Mouse (Mus musculus): Measurements from ENCODE around the gene Tmem132b.

Tmem132b gene

GRCm38 (mm10) chr5:125578661-125579060 is 47.1 kb downstream of the Tmem132b start:
- no peak for DNase-seq (ENCODE audit: low read depth)

DNA sequence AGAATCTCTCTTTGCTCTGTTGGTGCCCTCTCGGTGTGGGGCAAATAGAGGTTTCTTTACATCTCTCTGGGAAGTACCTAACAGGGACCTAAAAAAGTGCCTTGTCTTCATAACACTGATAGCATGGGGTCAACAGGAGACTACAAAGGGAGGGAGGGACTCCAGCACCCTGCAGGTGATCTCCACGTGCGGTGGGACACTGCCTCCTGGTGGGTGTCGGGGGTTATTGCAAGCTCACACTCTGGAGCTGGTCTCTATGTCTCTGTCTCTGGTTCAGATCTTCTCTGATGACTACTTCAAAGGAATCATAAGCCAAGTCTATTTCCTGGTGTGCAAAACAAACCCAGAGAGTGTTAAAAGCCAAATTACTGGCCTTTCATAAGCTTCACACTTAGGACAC is 47.6 kb downstream of the Tmem132b start:
- DNase-seq (ENCODE audit: low read depth): no peak

GRCm38 (mm10) chr5:125583298-125583697 is 51.7 kb downstream of the Tmem132b start:
- no peak for DNase-seq (ENCODE audit: low read depth)

DNA sequence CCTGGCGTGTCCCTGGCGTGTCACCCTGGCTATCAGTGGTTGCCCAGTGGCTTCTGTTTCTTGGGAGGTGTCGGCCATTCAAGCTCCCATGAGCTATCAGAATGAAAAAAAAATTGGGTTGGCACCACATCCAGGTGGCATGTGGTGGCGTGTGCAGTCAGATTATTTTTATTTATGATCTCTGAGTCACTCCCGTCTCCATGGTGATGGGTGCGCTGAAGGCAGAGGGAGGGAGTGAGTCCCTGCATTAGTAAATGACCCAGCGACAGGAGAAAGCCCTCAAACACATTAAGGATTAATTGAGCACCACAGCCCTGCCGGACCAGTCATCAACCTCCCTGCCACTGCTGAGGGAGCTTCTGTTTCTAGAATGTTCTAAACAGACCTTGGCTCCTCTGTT is 52.3 kb downstream of the Tmem132b start:
- peak; percentile 31 for DNase-seq (ENCODE audit: low read depth)

- DNase-seq (ENCODE audit: low read depth): no peak
Measured at GRCm38 (mm10) chr5:125585211-125585610, 53.6 kb downstream of the Tmem132b start.

- no peak for DNase-seq (ENCODE audit: low read depth)
Measured at GRCm38 (mm10) chr5:125588203-125588602, 56.6 kb downstream of the Tmem132b start.

- peak; percentile 68 for DNase-seq (ENCODE audit: low read depth)
Measured at GRCm38 (mm10) chr5:125588876-125589667, 57.5 kb downstream of the Tmem132b start.

DNA sequence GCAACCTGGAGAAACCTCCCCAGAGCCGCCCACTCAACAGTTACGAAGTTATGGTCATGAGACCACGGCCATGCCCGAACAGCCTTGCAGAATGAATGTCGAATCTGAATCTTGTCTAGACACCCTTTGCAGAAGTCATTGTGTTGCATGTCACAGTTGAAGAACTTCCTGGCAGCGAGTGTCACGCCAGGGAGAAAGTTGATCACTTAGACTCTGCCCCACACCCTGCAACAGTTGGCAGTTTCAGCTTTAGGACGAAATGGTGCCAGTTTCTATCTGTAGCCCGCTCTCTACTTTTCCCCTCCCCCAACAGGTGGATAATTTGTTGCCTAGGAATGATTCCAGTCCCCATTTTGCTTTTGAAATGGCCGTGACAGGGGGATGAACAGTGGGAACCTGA is 66.5 kb downstream of the Tmem132b start:
- no peak for DNase-seq (ENCODE audit: low read depth)

DNA sequence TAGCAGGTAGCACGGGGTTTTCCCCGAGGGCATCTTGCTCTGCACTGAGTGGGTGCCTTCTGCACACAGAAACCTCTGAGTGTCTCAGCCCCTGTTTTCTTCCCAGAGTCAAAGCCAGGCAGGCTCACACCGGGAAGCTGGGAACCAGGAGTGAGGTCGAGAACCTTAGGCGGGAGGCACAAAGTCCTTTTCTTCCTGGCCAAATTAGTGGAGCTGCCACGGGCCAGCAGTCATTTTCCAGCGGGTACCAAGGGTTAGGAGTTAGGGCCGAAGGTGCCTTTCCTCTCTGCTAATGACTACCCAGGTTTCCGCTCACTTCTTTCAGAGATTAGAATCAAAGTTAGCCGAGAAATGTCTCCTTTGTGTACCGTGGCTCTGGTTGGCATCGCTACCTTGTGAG is 75.6 kb downstream of the Tmem132b start:
- no peak for DNase-seq (ENCODE audit: low read depth)

DNA sequence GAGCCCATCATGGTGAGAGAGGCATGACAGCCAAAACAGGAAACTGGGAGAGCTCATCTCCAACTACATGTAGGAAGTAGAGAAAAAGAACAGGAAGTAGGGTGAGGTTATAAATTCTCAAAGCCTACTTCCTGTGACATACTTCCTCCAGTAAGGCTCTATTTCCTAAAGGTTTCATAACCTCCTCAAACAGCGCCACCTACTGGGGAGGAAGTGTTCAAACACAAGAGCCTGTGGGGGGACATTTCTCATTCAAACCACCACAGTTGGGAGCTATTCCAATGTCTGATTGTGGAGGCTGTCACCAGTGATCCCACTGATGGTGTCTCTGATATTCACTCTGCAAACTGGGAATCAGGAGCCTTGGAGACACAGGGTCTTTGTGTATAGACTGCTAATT is 78.4 kb downstream of the Tmem132b start:
- DNase-seq (ENCODE audit: low read depth): no peak

GRCm38 (mm10) chr5:125612460-125612859 is 80.9 kb downstream of the Tmem132b start:
- DNase-seq (ENCODE audit: low read depth): no peak

DNA sequence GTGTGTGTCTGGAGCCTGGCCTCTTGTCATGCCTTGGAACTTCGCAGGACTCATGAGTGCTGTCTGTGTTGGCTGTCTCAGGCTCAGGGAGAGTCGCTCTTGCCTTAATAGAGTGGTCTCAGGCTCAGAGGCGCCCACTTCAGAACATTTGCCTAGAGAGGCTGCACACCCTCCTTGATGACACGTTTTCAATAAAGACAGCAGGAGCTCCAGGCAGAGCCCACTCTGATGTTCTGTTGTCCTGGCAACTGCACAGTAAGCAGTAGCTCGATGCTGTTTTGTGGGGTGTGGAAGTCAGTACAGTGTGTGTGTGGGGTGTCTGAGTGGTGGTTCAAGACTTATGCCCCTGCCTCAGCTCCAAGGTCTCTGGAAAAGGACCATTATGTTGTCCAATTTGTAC is 81.6 kb downstream of the Tmem132b start:
- no peak for DNase-seq (ENCODE audit: low read depth)

DNA sequence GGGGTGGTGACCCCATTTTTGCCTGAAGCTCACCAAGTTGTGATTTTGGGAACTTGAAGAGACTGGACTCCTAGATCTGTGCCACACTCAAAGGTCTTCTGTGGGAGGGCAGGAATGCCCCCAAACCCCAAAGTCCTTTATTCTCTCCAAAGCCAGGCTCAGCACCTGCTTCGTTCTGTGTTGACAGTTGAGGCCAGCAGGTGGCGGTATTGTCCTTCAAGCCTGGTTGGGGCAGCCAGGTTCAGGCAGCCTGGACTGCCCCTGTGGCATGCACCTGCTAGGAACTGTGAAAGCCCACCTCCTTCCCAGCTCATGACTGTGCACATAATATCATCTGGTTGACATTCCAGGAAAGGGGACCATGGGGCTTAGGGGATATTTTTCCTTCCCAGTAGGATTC is 82.8 kb downstream of the Tmem132b start:
- DNase-seq (ENCODE audit: low read depth): no peak

DNA sequence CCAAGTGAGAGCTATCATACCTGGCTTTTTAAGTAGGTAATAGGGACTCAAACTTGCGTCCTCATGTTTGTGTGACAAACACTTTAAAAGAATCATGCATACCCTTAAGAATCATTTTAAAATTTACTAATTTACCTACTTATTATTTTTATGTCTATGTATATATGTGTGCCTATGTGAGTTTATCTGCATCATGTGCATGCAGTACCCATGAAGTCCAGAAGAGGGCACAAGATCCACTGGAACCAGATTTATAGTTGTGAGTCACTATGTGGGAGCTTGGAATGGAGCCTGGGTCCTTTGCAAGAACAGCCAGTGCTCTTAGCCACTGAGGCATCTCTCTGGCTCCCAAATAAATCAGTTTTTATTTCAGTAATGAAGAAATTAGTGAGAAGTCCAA is 85.5 kb downstream of the Tmem132b start:
- DNase-seq (ENCODE audit: low read depth): no peak

- no peak for DNase-seq (ENCODE audit: low read depth)
Measured at GRCm38 (mm10) chr5:125627816-125628348, 96.3 kb downstream of the Tmem132b start.

DNA sequence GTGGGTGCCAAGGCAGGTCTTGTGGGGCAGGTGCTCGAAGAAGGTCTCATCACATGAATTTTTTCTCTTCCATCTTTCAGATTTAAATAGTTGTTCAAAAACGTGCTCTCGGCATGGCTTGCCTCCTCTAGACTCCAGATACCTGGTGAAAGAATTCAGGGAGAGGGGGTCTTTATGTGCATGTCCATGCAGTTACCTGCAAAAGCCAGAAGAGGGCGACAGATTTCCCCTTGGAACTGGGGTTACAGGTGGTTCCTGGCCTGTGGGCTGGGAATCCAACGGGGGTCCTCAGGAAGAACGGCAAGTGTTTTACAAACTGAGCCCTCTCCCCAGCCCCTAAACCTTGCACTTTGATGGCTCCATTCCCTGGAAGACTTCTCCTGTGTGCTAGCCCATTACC is 103.1 kb downstream of the Tmem132b start:
- no peak for DNase-seq (ENCODE audit: low read depth)

- DNase-seq (ENCODE audit: low read depth): no peak
Measured at GRCm38 (mm10) chr5:125640966-125641365, 109.4 kb downstream of the Tmem132b start.

DNA sequence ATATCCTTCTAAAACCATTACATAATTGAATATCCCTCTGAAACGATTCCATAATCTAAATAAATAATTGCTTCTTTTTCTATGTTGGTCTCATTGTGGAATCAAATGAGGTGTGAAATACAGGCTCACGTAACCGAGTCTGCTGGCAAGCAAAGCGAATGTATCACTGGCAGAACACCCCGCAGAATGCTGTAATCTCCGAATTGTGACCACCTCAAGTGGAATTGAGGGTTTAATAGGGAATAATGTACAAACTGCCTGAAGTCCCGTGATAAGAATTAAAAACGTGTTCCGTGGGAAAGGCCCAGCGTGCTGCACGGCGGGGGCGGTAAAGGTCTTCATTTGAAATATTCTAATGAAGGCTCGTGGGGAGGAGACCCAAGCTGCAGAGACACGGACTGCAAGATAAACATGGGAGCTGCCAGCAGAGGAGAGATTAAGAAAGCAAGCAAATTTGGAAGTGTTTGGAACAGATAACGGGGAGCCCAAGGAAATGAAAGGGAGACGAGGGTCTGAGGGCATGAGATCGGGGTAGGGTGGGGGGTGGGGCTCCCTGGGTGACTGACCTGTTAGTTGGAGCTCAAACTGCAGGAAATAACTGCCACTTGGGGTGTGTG is 110.1 kb downstream of the Tmem132b start:
- DNase-seq (ENCODE audit: low read depth): no peak

DNA sequence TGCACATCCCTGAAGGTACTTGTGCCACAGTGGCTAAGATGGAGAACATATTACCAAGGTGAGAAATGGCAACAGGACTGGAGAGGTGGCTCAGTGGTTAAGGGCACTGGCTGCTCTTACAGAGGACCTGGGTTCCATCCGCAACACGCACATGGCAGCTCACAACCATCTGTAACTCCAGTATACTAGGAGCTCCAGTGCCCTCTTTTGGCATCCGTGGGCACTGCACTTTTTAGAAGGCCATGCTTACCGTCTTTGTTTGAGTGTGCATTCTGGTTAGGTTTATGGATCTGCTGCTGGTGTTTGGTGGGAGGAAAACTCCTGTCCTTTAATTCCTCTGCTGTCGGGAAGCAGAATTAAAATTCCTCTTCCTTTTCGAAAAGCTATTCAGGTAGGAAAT is 116.7 kb downstream of the Tmem132b start:
- DNase-seq (ENCODE audit: low read depth): no peak

GRCm38 (mm10) chr5:125649982-125650381 is 118.4 kb downstream of the Tmem132b start:
- DNase-seq (ENCODE audit: low read depth): no peak

- DNase-seq (ENCODE audit: low read depth): no peak
Measured at GRCm38 (mm10) chr5:125658101-125658500, 126.5 kb downstream of the Tmem132b start.

DNA sequence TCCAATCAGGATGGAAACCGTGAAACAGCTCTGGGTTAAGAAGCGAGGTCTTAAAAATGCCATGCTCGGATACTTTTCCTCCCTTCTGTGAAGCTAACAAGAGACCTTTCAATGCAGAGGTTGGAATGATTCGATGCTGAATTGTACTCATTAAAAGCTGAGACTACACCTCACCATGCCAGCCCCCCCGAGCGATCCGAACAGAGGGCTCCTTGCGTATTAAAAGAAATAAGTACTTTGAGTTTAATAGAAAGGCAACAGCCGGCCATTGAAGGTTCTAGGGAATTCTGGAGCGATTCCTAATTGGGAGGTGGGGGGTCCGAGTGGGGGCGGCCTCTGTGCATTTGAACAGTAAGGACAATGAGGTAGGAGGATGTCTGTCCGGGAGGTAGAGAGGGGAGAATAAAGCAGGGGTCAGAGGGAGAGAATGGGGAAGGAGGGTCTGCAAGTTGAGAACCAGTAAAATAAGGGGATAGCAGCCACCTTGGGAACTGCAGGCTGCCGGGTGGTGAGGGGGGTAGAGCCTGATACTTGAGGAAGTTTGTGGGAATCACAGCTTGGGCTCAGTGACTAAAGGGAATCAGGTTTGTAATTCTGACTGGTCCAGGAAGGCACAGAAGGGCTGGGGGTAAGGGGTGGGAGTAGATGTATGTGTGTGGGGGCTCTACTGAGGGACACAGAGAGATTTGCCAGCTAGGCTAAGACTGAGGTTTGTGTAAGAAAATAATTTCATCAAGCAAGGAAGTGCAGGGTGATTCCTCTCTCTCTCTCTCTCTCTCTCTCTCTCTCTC is 127.6 kb downstream of the Tmem132b start:
- DNase-seq (ENCODE audit: low read depth): no peak

GRCm38 (mm10) chr5:125675623-125676022 is 144.0 kb downstream of the Tmem132b start:
- DNase-seq (ENCODE audit: low read depth): no peak

Measured in NIH3T3 (cell line).